Mouse (Mus musculus) forebrain, embryonic 14.5 days (tissue): Measurements from ENCODE around the gene Gtf2h2. TPM values are rescaled to one million over a fixed set of nuclear protein-coding genes. Genes with fewer than 3 reads are reported as not detected.
A peak's percentile ranks its signal among the peaks of the same experiment; 100 is the strongest.
"Not testable (repeated sequence)": the region's sequence is repeated elsewhere in the genome, so short reads cannot be mapped to it uniquely, and the experiment has no call there.

Experiments used
- ATAC-seq: fragments of 200-750 bp; cut with Nextera tagmentation; 2 replicates; pipeline ENCODE4 v1.8.0; 2017; ENCODE audit warnings: mild to moderate bottlenecking, moderate library complexity
- DNase-seq: peaks from one replicate; pipeline ENCODE4 v3.0.0-alpha.2; 2015; ENCODE audit warnings: low spot score
- H3K27ac ChIP-seq: fragments of 300-500 bp; sonication (generic); 2 replicates; pipeline ENCODE4 v1.5.1; 2014; ENCODE audit warnings: low read depth, mild to moderate bottlenecking, control low read depth, low read length, moderate library complexity
- H3K27me3 ChIP-seq: fragments of 300-500 bp; sonication (generic); replicated peaks from 2 replicates; pipeline ENCODE4 v1.6.1; 2014; ENCODE audit warnings: low read length, control low read depth, mixed read lengths; ENCODE audit not compliant: control insufficient read depth, insufficient read depth
- H3K36me3 ChIP-seq: fragments of 300-500 bp; sonication (generic); 2 replicates; pipeline ENCODE4 v1.6.1; 2014; ENCODE audit warnings: low read length, control low read depth; ENCODE audit not compliant: control insufficient read depth, insufficient read depth
- H3K4me1 ChIP-seq: fragments of 300-500 bp; sonication (generic); 2 replicates; pipeline ENCODE4 v1.6.1; 2014; ENCODE audit warnings: antibody characterized with exemption, low read length, control low read depth; ENCODE audit not compliant: control insufficient read depth, insufficient read depth
- H3K4me2 ChIP-seq: fragments of 300-500 bp; sonication (generic); 2 replicates; pipeline ENCODE4 v1.6.1; 2014; ENCODE audit warnings: mild to moderate bottlenecking, control low read depth, low read length
- H3K4me3 ChIP-seq: fragments of 300-500 bp; sonication (generic); 2 replicates; pipeline ENCODE4 v1.5.1; 2014; ENCODE audit warnings: low read depth, low read length, control low read depth
- H3K9ac ChIP-seq: fragments of 300-500 bp; sonication (generic); 2 replicates; pipeline ENCODE4 v1.6.1; 2014; ENCODE audit warnings: mild to moderate bottlenecking, low read length, control low read depth, moderate library complexity
- H3K9me3 ChIP-seq: fragments of 300-500 bp; sonication (generic); replicated peaks from 2 replicates; pipeline ENCODE4 v1.6.1; 2016; ENCODE audit warnings: low read length, control low read depth, mixed read lengths; ENCODE audit not compliant: control insufficient read depth
- WGBS: fragments of 180-500 bp; shearing (Covaris S2); extraction: QIAGEN DNeasy Blood & Tissue Kit; methylation state at CpG from one replicate; pipeline ENCODE4 v1.1.7; 2014; 5-methylcytosine and 5-hydroxymethylcytosine counted together
- polyA plus RNA-seq: library from polyadenylated mRNA; unstranded; fragments of >200 nt; fragmentation: Nextera tagmentation; extraction: Ambion mirVana; gene quantifications from 2 replicates; pipeline ENCODE4 v1.2.1, GENCODE M21; 2014

Gtf2h2 gene
- polyA plus RNA-seq, 1 experiment from 2014 or later = 63.0 TPM

DNA sequence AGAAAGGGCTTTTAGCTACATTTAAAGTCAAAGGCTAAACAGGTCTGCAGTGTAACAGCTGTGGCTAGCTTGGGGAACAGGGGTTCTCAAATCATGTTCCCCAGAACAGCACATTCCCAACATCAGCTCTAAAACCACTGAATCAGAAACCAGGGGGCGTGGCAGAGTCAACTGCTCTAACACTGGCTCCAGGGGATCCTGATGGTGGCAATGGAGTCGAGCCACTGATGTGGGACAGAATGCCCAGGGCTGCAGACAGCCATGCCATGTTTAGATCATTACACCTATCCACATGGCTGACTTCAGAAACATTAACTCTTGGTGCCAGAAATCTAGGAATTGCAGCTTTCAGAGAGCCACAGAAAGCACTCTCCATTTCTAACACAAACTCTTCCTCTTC lies 26.8 kb upstream of the Gtf2h2 start:
- ATAC-seq = no peak

DNA sequence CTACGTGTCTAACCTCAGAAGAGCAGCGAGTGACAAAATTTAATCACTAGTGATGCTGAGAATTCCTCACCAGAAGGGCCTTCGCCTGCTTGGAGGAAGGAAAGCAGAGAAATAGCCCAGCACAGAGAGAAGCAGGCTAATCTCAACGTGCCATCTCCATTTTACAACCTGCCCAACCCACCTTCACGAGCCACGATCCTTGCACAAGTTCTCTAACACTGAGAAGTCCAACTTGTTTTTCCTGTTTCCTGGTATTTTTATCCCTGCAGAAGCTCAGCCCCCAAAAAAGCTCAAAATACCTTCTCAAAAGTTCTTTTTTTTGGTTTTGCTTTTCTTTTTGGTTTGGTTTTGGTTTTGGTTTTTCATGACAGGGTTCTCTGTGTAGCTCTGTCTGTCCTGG lies 25.8 kb upstream of the Gtf2h2 start:
- 89% methylated on average over 6 of the region's 6 CpGs for WGBS
- Histone ChIP-seq H3K9me3 (no peaks in the 10 kb centered on the region), H3K9ac (no peak overlapping the region), H3K27ac (no peak overlapping the region), H3K4me2 (no peak overlapping the region), H3K36me3 (no peaks in the 10 kb centered on the region), H3K4me3 (no peak overlapping the region), H3K27me3 (no peaks in the 10 kb centered on the region), H3K4me1 (no peaks in the 10 kb centered on the region)
- DNase-seq (no peak), ATAC-seq (no peak)

More for the DNA sequence above, 26.8 kb upstream of the Gtf2h2 start:
- no peak overlapping the region for H3K4me2 ChIP-seq
- DNase-seq = no peak
- WGBS = 67% methylated on average over 2 of the region's 2 CpGs
- H3K9ac ChIP-seq = no peak overlapping the region
- no peak overlapping the region for H3K4me3 ChIP-seq
- no peaks in the 10 kb centered on the region for H3K4me1 ChIP-seq
- no peaks in the 10 kb centered on the region for H3K36me3 ChIP-seq
- H3K27ac ChIP-seq = no peak overlapping the region
- no peaks in the 10 kb centered on the region for H3K9me3 ChIP-seq
- H3K27me3 ChIP-seq = no peaks in the 10 kb centered on the region

DNA sequence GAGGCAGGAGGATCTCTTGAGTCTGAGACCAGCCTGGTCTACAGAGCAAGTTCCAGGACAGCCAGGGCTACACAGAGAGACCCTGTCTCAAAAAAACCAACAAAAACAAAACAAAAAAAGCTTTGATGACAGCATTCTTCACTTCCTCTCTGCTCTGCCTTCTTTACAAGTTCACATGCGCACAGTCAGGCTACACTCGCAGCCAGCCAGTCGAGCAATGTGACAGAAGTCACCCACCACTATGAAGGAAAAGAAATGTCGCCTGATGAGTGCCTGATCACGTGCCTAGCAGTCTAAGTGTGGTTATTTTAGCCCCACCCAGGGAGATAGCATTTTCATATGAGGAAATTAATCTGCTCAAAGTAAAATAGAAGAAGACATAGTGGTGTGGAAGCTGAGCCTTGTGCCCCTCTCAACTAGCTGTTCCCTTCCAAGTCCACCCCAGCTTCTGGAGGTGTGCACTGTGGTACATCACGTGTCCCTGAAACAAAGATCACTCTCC lies 25.3 kb upstream of the Gtf2h2 start:
- Histone ChIP-seq H3K36me3 (no peaks in the 10 kb centered on the region), H3K9ac (no peak overlapping the region), H3K4me3 (no peak overlapping the region), H3K27me3 (no peaks in the 10 kb centered on the region), H3K27ac (no peak overlapping the region), H3K4me1 (no peaks in the 10 kb centered on the region), H3K9me3 (no peaks in the 10 kb centered on the region), H3K4me2 (no peak overlapping the region)
- 88% methylated on average over 6 of the region's 6 CpGs for WGBS
- DNase-seq = no peak
- ATAC-seq = no peak

GRCm38 (mm10) chr13:100516213-100517105 lies 24.1 kb upstream of the Gtf2h2 start:
- Histone ChIP-seq H3K27me3 (no peaks in the 10 kb centered on the region), H3K36me3 (no peaks in the 10 kb centered on the region), H3K9me3 (no peaks in the 10 kb centered on the region), H3K27ac (no peak overlapping the region; the same call in 1 of the 2 replicates), H3K9ac (no peak overlapping the region), H3K4me2 (no peak overlapping the region), H3K4me1 (no peaks in the 10 kb centered on the region), H3K4me3 (no peak overlapping the region)
- WGBS = 39% methylated on average over 12 of the region's 12 CpGs
- ATAC-seq (no peak), DNase-seq (peak; percentile 37)

GRCm38 (mm10) chr13:100512792-100513191 lies 20.4 kb upstream of the Gtf2h2 start:
- ATAC-seq (no peak), DNase-seq (no peak)
- 96% methylated on average over 2 of the region's 2 CpGs for WGBS

DNA sequence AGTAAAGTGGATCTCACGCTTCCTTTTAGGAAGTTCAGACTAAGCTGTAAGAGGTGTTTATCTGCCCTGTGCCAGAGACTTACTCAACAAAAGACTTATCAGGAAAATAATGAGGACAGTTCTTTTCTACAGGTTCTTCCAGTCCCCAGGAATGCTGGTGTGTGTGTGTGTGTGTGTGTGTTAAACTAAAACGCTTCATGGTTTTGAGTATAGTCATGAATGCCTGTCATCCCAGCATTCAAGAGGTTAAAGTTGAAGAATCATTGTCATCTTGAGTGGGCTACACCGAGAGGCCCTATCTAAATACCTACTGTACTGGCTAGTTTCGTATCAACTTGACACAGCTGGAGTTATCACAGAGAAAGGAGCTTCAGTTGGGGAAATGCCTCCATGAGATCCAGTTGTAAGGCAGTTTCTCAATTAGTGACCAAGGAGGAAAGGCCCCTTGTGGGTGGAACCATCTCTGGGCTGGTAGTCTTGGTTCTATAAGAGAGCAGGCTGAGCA lies 19.5 kb upstream of the Gtf2h2 start:
- Histone ChIP-seq H3K4me2 (no peak overlapping the region), H3K27me3 (no peaks in the 10 kb centered on the region), H3K9ac (no peak overlapping the region), H3K36me3 (no peaks in the 10 kb centered on the region), H3K4me3 (no peak overlapping the region), H3K4me1 (no peaks in the 10 kb centered on the region), H3K27ac (no peak overlapping the region), H3K9me3 (no peaks in the 10 kb centered on the region)
- ATAC-seq (no peak), DNase-seq (no peak)
- WGBS = 80% methylated on average over 4 of the region's 4 CpGs

More at GRCm38 (mm10) chr13:100512792-100513191, 20.4 kb upstream of the Gtf2h2 start:
- no peaks in the 10 kb centered on the region for H3K9me3 ChIP-seq
- H3K27ac ChIP-seq = no peak overlapping the region
- no peaks in the 10 kb centered on the region for H3K4me1 ChIP-seq
- no peak overlapping the region for H3K4me3 ChIP-seq
- H3K36me3 ChIP-seq = no peaks in the 10 kb centered on the region
- H3K9ac ChIP-seq = no peak overlapping the region
- no peak overlapping the region for H3K4me2 ChIP-seq
- H3K27me3 ChIP-seq = no peaks in the 10 kb centered on the region

DNA sequence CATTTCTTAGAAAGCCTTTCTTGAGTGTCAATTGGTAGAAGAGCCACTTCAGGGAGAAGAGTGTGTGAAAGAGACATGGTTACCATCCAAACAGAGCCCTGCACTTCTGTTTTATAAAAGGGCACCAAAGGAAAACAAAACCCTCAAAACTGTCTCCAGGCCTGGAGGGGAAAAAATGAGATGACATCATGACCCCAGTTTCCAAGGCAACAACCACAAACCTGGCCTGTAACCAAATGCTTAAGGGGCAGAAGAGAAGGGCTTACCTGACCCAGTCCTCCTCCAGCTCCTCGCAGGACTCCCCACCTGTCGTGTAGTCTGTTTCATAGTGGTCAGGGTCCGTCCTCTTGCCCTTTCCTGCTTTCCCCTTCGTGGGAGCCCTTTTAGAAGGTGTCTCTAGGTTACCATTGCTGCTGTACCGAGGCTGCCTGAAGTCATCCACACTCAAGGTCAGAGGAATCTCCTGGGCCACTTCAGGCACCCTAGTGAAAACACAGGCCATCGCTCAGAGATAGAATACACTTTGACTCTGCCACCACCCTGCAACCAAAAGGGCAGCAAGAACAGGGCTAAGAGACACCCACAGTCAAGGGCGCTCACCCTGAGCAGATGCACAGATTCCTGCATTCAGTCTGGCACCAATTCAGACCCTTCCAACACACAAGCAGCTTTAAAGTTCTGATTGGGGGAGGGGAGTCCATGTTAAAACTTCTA lies 18.9 kb upstream of the Gtf2h2 start:
- no peak for ATAC-seq
- DNase-seq = no peak
- Histone ChIP-seq H3K36me3 (no peaks in the 10 kb centered on the region), H3K9me3 (no peaks in the 10 kb centered on the region), H3K27me3 (no peaks in the 10 kb centered on the region), H3K4me3 (no peak overlapping the region), H3K27ac (no peak overlapping the region), H3K4me1 (no peaks in the 10 kb centered on the region), H3K4me2 (no peak overlapping the region), H3K9ac (no peak overlapping the region)
- WGBS = 75% methylated on average over 7 of the region's 7 CpGs

- H3K27me3 ChIP-seq, H3K36me3 ChIP-seq, H3K4me1 ChIP-seq, ATAC-seq, H3K27ac ChIP-seq, DNase-seq, H3K9me3 ChIP-seq, H3K4me3 ChIP-seq, H3K4me2 ChIP-seq, H3K9ac ChIP-seq: not testable (repeated sequence)
Observed at GRCm38 (mm10) chr13:100499625-100500024, 7.2 kb upstream of the Gtf2h2 start.
